In genomic region chr1:79485546-79485945, GRCm38 (mm10) we compare ENCODE assay signal across 23 mouse cellular contexts. TPM values are rescaled to one million over a fixed set of nuclear protein-coding genes. Genes with fewer than 3 reads are reported as not detected.
A peak's percentile ranks its signal among the peaks of the same experiment; 100 is the strongest.
DNase-seq lines count a peak whose midpoint lies in the region.
"Had no signal": no experiment of that assay in that cellular context is flagged by ENCODE, and none has a peak within 500 bp of the region (broad histone marks: within the 10 kb centered on the region; RNA-seq: fewer than 3 reads in every experiment).

No protein-coding gene starts in this region.

- DNase-seq in left cerebral cortex, adult 11 months (ENCODE audit: low spot score), result peak; percentile 42
- no peak for DNase-seq in left cerebral cortex, postnatal 4 days
- peak; percentile 63 to 71 for DNase-seq in frontal cortex, adult 2 months (ENCODE audit: extremely low spot score in 1 of 2, low spot score in 1 of 2)
- peak; percentile 11 to 55 for DNase-seq in left cerebral cortex, postnatal 14 days (ENCODE audit: low spot score in 2 of 2)
- peak; percentile 75 for DNase-seq in telencephalon, adult 2 months (ENCODE audit: low read depth, low spot score)
- DNase-seq in thymus, postnatal 36 days, result no peak
- no peak for DNase-seq in lung, postnatal 36 days
- DNase-seq: adrenal gland, adult 8-10 months; cerebellum, adult 11-12 months; cerebellum, postnatal 14 days; gastrocnemius, adult 2 months; gastrocnemius, postnatal 36 days; heart, adult 18-20 months; heart, postnatal 4 days; kidney, postnatal 14 days; liver, embryonic 13.5 days; lung, adult 18-20 months; midbrain, embryonic 14.5 days; retina, postnatal 1 day; thymus, adult 18-20 months; thymus, postnatal 25 days had no signal

- intact Hi-C loops in left cerebral cortex, postnatal 4 days (cut with DNase I), result no loop called here
- intact Hi-C loops in left cerebral cortex, postnatal 14 days (cut with DNase I), result no loop called here

RNA-seq across cellular contexts. Expression of gene Scg2, which starts 45.6 kb away (rescaled TPM):
- total RNA-seq in left cerebral cortex, postnatal 4 days (2021), result 100 to 1,000 TPM in 1 of 2 experiments, 10 to 100 TPM in 1; 80.7 to 106 TPM
- polyA plus RNA-seq in frontal cortex, adult 2 months (2012; rRNA removed), result 201 and 227 TPM in 2 replicates
- 100 to 1,000 TPM; 139 to 165 TPM for total RNA-seq in left cerebral cortex, postnatal 14 days (2021)
- total RNA-seq: gastrocnemius, adult 2 months; gastrocnemius, postnatal 36 days; heart, adult 18-20 months had no signal
- polyA plus RNA-seq: G1E, macrophage had no signal

Comparison
In these comparisons a context has a peak if more than half of its experiments do, and no peak if none do; other contexts are left out.
1. DNase-seq: peak in left cerebral cortex, adult 11 months (single experiment), frontal cortex, adult 2 months (2 of 2), left cerebral cortex, postnatal 14 days (2 of 2) and telencephalon, adult 2 months (single experiment); none in left cerebral cortex, postnatal 4 days (single experiment), thymus, postnatal 36 days (0 of 2) and lung, postnatal 36 days (single experiment).